Mouse (Mus musculus) megakaryocyte, adult 5-6 weeks (primary cell): ENCODE data around the gene Abhd8. TPM values are rescaled to one million over a fixed set of nuclear protein-coding genes. Genes with fewer than 3 reads are reported as not detected.

Experiments
- ATAC-seq: 2 replicates; pipeline ENCODE4 v1.8.0; 2016; ENCODE audit warnings: mild to moderate bottlenecking, inconsistent platforms; ENCODE audit not compliant: poor library complexity, severe bottlenecking
- total RNA-seq, 2 experiments: library from RNA; stranded (forward) in 1 of 2; stranded (reverse) in 1 of 2; fragments of 153-499, 151-499 nt in 1 of 2; fragments of 221-1000, 200-1000 nt in 1 of 2; gene quantifications; 2 replicates each; pipeline versions ENCODE4 v1.2.3 to v1.2.4; 2015 to 2017

The Abhd8 gene
- total RNA-seq, 2 experiments from 2014 or later, result 2.4 to 5.8 TPM

GRCm38 (mm10) chr8:71483932-71484331 is 20.5 kb upstream of the Abhd8 start:
- no peak for ATAC-seq

GRCm38 (mm10) chr8:71478943-71479342 is 15.5 kb upstream of the Abhd8 start:
- ATAC-seq, result no peak

GRCm38 (mm10) chr8:71477196-71477845 is 13.9 kb upstream of the Abhd8 start:
- ATAC-seq, result no peak

- peak; percentile 70 for ATAC-seq
Measured at GRCm38 (mm10) chr8:71476099-71476940, 12.9 kb upstream of the Abhd8 start.

- ATAC-seq, result no peak
Measured at GRCm38 (mm10) chr8:71475702-71476075, 12.2 kb upstream of the Abhd8 start.

GRCm38 (mm10) chr8:71474785-71475701 is 11.6 kb upstream of the Abhd8 start:
- ATAC-seq, result no peak

- no peak for ATAC-seq
Measured at GRCm38 (mm10) chr8:71474344-71474743, 10.9 kb upstream of the Abhd8 start.

- no peak for ATAC-seq
Measured at GRCm38 (mm10) chr8:71472601-71473386, 9.3 kb upstream of the Abhd8 start.

- no peak for ATAC-seq
Measured at GRCm38 (mm10) chr8:71471861-71472260, 8.4 kb upstream of the Abhd8 start.

GRCm38 (mm10) chr8:71470913-71471255 is 7.4 kb upstream of the Abhd8 start:
- ATAC-seq, result no peak

- no peak for ATAC-seq
Measured at GRCm38 (mm10) chr8:71470146-71470912, 6.9 kb upstream of the Abhd8 start.

- 0 out of 2 replicates have a peak, but pooled peaks have one; percentile 2 for ATAC-seq
Measured at GRCm38 (mm10) chr8:71469411-71469810, 6.0 kb upstream of the Abhd8 start.

- peak; percentile 78 for ATAC-seq
Measured at GRCm38 (mm10) chr8:71468916-71469315, 5.5 kb upstream of the Abhd8 start, which contains the start of gene Dda1. Gene Dda1, plus strand, starts transcription at chr8:71469199.

GRCm38 (mm10) chr8:71468001-71468400 is 4.5 kb upstream of the Abhd8 start:
- ATAC-seq, result no peak

GRCm38 (mm10) chr8:71467201-71467600 is 3.7 kb upstream of the Abhd8 start:
- no peak for ATAC-seq

GRCm38 (mm10) chr8:71466198-71466597 is 2.7 kb upstream of the Abhd8 start:
- ATAC-seq, result no peak

GRCm38 (mm10) chr8:71465733-71466132 is 2.3 kb upstream of the Abhd8 start:
- no peak for ATAC-seq

- ATAC-seq, result peak; percentile 75
Measured at GRCm38 (mm10) chr8:71464513-71465500, 1.4 kb upstream of the Abhd8 start, which contains the start of gene Mrpl34. Gene Mrpl34, plus strand, starts transcription at chr8:71464959.
